Mouse (Mus musculus): ENCODE results near the gene Pde10a. TPM values are rescaled to one million over a fixed set of nuclear protein-coding genes. Genes with fewer than 3 reads are reported as not detected.

Pde10a gene
- polyA plus RNA-seq, 1 experiment from 2014 or later, result 0.88 TPM

- peaks cover 2% of the 10 kb centered on the region; the same call in 1 of the 2 replicates for H3K27me3 ChIP-seq (ENCODE audit: control insufficient read depth, insufficient read depth, low read depth, low read length)
- 68% methylated on average over 8 of the region's 8 CpGs for WGBS
- no peaks in the 10 kb centered on the region for H3K9me3 ChIP-seq (ENCODE audit: control insufficient read depth, low read length)
Observed at GRCm38 (mm10) chr17:8626421-8626820, 101.2 kb downstream of the Pde10a start.

GRCm38 (mm10) chr17:8631701-8632100 lies 106.5 kb downstream of the Pde10a start:
- H3K27me3 ChIP-seq (ENCODE audit: control insufficient read depth, insufficient read depth, low read depth, low read length), result no peaks in the 10 kb centered on the region
- no peak for ATAC-seq (ENCODE audit: low read depth)
- H3K4me3 ChIP-seq (ENCODE audit: low read length), result no peak overlapping the region
- no peak overlapping the region for H3K4me2 ChIP-seq (ENCODE audit: low read depth, low read length)
- H3K9ac ChIP-seq (ENCODE audit: low read length), result no peak overlapping the region
- no peaks in the 10 kb centered on the region for H3K4me1 ChIP-seq (replicated peaks; ENCODE audit: control insufficient read depth, insufficient read depth, low read length)
- H3K27ac ChIP-seq (ENCODE audit: low read length), result no peak overlapping the region
- WGBS, result 30% methylated on average over 1 of the region's 1 CpGs
- H3K9me3 ChIP-seq (ENCODE audit: control insufficient read depth, low read length), result no peaks in the 10 kb centered on the region
- H3K36me3 ChIP-seq (ENCODE audit: control insufficient read depth, insufficient read depth, low read length), result no peaks in the 10 kb centered on the region

More at GRCm38 (mm10) chr17:8626421-8626820, 101.2 kb downstream of the Pde10a start:
- no peaks in the 10 kb centered on the region for H3K36me3 ChIP-seq (ENCODE audit: control insufficient read depth, insufficient read depth, low read length)
- H3K4me1 ChIP-seq (replicated peaks; ENCODE audit: control insufficient read depth, insufficient read depth, low read length), result no peaks in the 10 kb centered on the region
- H3K4me2 ChIP-seq (ENCODE audit: low read depth, low read length), result no peak overlapping the region
- no peak overlapping the region for H3K9ac ChIP-seq (ENCODE audit: low read length)
- no peak overlapping the region for H3K4me3 ChIP-seq (ENCODE audit: low read length)
- H3K27ac ChIP-seq (ENCODE audit: low read length), result no peak overlapping the region
- no peak for ATAC-seq (ENCODE audit: low read depth)

GRCm38 (mm10) chr17:8633596-8633995 lies 108.4 kb downstream of the Pde10a start:
- no peak overlapping the region for H3K4me2 ChIP-seq (ENCODE audit: low read depth, low read length)
- H3K4me3 ChIP-seq (ENCODE audit: low read length), result no peak overlapping the region
- no peak for ATAC-seq (ENCODE audit: low read depth)
- no peaks in the 10 kb centered on the region for H3K27me3 ChIP-seq (ENCODE audit: control insufficient read depth, insufficient read depth, low read depth, low read length)
- H3K27ac ChIP-seq (ENCODE audit: low read length), result no peak overlapping the region
- no peak overlapping the region for H3K9ac ChIP-seq (ENCODE audit: low read length)
- no peaks in the 10 kb centered on the region for H3K36me3 ChIP-seq (ENCODE audit: control insufficient read depth, insufficient read depth, low read length)
- H3K9me3 ChIP-seq (ENCODE audit: control insufficient read depth, low read length), result no peaks in the 10 kb centered on the region
- no peaks in the 10 kb centered on the region for H3K4me1 ChIP-seq (replicated peaks; ENCODE audit: control insufficient read depth, insufficient read depth, low read length)
- WGBS, result 38% methylated on average over 8 of the region's 8 CpGs

DNA sequence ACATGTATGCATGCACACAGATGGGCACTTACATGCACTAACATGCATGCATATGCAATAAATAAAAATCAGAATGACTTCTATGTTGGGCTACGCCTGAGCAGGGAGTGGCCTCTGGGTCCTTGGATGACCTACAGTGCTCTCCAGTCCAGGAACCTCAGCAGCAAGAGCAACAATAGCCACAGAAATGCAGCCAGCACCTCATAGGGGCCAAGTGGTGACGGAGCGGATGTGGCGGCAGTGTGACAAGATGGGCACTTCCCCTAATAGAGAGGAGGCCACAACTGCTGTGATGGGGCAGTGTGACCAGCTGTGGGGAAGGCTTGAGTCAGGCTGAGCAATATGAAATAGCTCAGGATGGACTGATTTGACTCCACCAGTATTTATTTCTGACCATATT lies 109.3 kb downstream of the Pde10a start:
- H3K4me2 ChIP-seq (ENCODE audit: low read depth, low read length), result no peak overlapping the region
- no peak overlapping the region for H3K4me3 ChIP-seq (ENCODE audit: low read length)
- no peaks in the 10 kb centered on the region for H3K4me1 ChIP-seq (replicated peaks; ENCODE audit: control insufficient read depth, insufficient read depth, low read length)
- ATAC-seq (ENCODE audit: low read depth), result no peak
- WGBS, result 83% methylated on average over 4 of the region's 4 CpGs
- no peaks in the 10 kb centered on the region for H3K36me3 ChIP-seq (ENCODE audit: control insufficient read depth, insufficient read depth, low read length)
- H3K27ac ChIP-seq (ENCODE audit: low read length), result no peak overlapping the region
- H3K9me3 ChIP-seq (ENCODE audit: control insufficient read depth, low read length), result no peaks in the 10 kb centered on the region
- H3K9ac ChIP-seq (ENCODE audit: low read length), result no peak overlapping the region
- no peaks in the 10 kb centered on the region for H3K27me3 ChIP-seq (ENCODE audit: control insufficient read depth, insufficient read depth, low read depth, low read length)

- no peak overlapping the region for H3K4me3 ChIP-seq (ENCODE audit: low read length)
- 61% methylated on average over 3 of the region's 3 CpGs for WGBS
- no peaks in the 10 kb centered on the region for H3K27me3 ChIP-seq (ENCODE audit: control insufficient read depth, insufficient read depth, low read depth, low read length)
- ATAC-seq (ENCODE audit: low read depth), result no peak
- H3K4me2 ChIP-seq (ENCODE audit: low read depth, low read length), result no peak overlapping the region
- no peaks in the 10 kb centered on the region for H3K9me3 ChIP-seq (ENCODE audit: control insufficient read depth, low read length)
- no peaks in the 10 kb centered on the region for H3K4me1 ChIP-seq (replicated peaks; ENCODE audit: control insufficient read depth, insufficient read depth, low read length)
- no peak overlapping the region for H3K27ac ChIP-seq (ENCODE audit: low read length)
- no peaks in the 10 kb centered on the region for H3K36me3 ChIP-seq (ENCODE audit: control insufficient read depth, insufficient read depth, low read length)
- no peak overlapping the region for H3K9ac ChIP-seq (ENCODE audit: low read length)
Observed at GRCm38 (mm10) chr17:8636231-8636630, 111.1 kb downstream of the Pde10a start.

- H3K36me3 ChIP-seq (ENCODE audit: control insufficient read depth, insufficient read depth, low read length), result no peaks in the 10 kb centered on the region
- H3K27ac ChIP-seq (ENCODE audit: low read length), result no peak overlapping the region
- no peaks in the 10 kb centered on the region for H3K4me1 ChIP-seq (replicated peaks; ENCODE audit: control insufficient read depth, insufficient read depth, low read length)
- no peak overlapping the region for H3K4me2 ChIP-seq (ENCODE audit: low read depth, low read length)
- no peak for ATAC-seq (ENCODE audit: low read depth)
- 52% methylated on average over 11 of the region's 11 CpGs for WGBS
- no peak overlapping the region for H3K9ac ChIP-seq (ENCODE audit: low read length)
- H3K4me3 ChIP-seq (ENCODE audit: low read length), result no peak overlapping the region
- H3K9me3 ChIP-seq (ENCODE audit: control insufficient read depth, low read length), result no peaks in the 10 kb centered on the region
- no peaks in the 10 kb centered on the region for H3K27me3 ChIP-seq (ENCODE audit: control insufficient read depth, insufficient read depth, low read depth, low read length)
Observed at GRCm38 (mm10) chr17:8636691-8637090, 111.5 kb downstream of the Pde10a start.

- Histone ChIP-seq H3K9me3 (ENCODE audit: control insufficient read depth, low read length) (no peaks in the 10 kb centered on the region), H3K4me3 (ENCODE audit: low read length) (no peak overlapping the region), H3K4me1 (replicated peaks; ENCODE audit: control insufficient read depth, insufficient read depth, low read length) (no peaks in the 10 kb centered on the region), H3K4me2 (ENCODE audit: low read depth, low read length) (no peak overlapping the region), H3K9ac (ENCODE audit: low read length) (no peak overlapping the region), H3K36me3 (ENCODE audit: control insufficient read depth, insufficient read depth, low read length) (no peaks in the 10 kb centered on the region), H3K27ac (ENCODE audit: low read length) (no peak overlapping the region), H3K27me3 (ENCODE audit: control insufficient read depth, insufficient read depth, low read depth, low read length) (no peaks in the 10 kb centered on the region)
- ATAC-seq (ENCODE audit: low read depth), result no peak
- WGBS, result 48% methylated on average over 4 of the region's 4 CpGs
Observed at GRCm38 (mm10) chr17:8637181-8637580, 112.0 kb downstream of the Pde10a start.

DNA sequence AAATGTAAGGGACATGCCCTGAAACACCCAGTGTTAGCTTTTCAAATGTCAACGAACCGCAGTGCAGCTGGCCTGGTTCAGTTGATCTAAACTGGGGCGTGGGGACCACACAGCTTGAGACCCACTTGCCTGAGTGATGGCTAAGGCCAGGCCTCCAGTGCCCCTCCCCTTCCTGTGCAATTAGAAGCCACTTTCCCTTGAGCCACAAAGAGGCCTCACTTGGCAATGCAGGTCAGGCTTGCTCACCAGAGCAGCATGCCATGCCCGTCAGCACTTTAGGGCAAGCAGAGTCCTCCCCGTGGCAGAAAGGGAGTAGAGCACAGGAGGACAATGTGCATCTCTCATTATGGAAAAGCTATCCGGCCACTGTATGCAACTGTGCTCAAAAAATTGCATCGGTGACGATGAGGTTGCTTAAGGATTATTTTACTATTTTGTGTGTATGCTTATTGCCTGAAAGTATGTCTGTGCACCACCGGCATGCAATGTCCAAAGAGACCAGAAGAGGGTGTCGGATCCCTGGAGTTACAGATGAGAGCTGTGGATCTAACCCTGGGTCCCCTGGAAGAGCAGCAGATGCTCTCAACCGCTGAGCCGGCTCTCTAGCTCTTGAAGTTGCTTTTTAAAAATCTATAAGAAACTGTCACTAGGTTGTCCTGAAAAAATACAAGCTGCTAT lies 114.7 kb downstream of the Pde10a start:
- H3K9ac ChIP-seq (ENCODE audit: low read length), result no peak overlapping the region
- no peaks in the 10 kb centered on the region for H3K27me3 ChIP-seq (ENCODE audit: control insufficient read depth, insufficient read depth, low read depth, low read length)
- ATAC-seq (ENCODE audit: low read depth), result no peak
- 73% methylated on average over 12 of the region's 12 CpGs for WGBS
- no peaks in the 10 kb centered on the region for H3K9me3 ChIP-seq (ENCODE audit: control insufficient read depth, low read length)
- H3K27ac ChIP-seq (ENCODE audit: low read length), result no peak overlapping the region
- H3K36me3 ChIP-seq (ENCODE audit: control insufficient read depth, insufficient read depth, low read length), result no peaks in the 10 kb centered on the region
- H3K4me3 ChIP-seq (ENCODE audit: low read length), result no peak overlapping the region
- no peak overlapping the region for H3K4me2 ChIP-seq (ENCODE audit: low read depth, low read length)
- H3K4me1 ChIP-seq (replicated peaks; ENCODE audit: control insufficient read depth, insufficient read depth, low read length), result no peaks in the 10 kb centered on the region

DNA sequence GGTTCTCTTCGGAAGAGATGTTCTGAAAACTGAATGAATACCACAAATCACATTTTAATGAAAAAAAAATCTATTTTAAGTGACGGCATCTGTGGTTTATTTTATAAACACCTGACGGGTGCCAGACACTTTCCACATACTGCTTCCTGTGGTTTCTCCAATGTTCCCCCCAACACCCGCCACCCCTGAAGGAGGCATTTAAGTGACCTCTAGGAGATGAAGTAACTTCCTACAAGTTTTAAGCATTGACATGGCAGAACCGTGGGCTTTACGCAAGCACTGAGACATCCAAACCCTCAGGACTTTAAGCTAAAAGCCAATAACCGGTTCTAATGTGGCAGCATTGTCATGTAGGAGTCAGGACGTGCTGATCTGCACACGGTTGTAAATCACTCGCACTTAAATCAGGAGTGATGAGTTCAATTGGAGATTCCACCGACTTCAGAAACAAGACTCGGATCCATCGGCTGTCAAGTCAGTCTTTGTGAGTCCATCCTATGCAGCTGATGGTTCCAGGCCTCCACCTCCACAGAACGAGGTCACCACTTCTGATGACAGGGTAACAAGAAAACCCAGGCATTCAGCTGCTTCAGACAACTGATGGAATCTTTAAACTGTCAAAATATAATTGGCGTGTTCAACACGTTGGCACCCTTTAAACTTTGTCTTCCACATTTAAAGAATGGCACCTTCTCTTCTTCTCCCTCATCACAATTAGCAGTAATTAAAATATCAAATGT lies 115.7 kb downstream of the Pde10a start:
- Histone ChIP-seq H3K4me1 (replicated peaks; ENCODE audit: control insufficient read depth, insufficient read depth, low read length) (no peaks in the 10 kb centered on the region), H3K36me3 (ENCODE audit: control insufficient read depth, insufficient read depth, low read length) (no peaks in the 10 kb centered on the region), H3K27ac (ENCODE audit: low read length) (no peak overlapping the region), H3K9me3 (ENCODE audit: control insufficient read depth, low read length) (no peaks in the 10 kb centered on the region), H3K9ac (ENCODE audit: low read length) (no peak overlapping the region), H3K27me3 (ENCODE audit: control insufficient read depth, insufficient read depth, low read depth, low read length) (no peaks in the 10 kb centered on the region), H3K4me3 (ENCODE audit: low read length) (no peak overlapping the region), H3K4me2 (ENCODE audit: low read depth, low read length) (no peak overlapping the region)
- 74% methylated on average over 16 of the region's 16 CpGs for whole genome bisulfite sequencing
- ATAC-seq (ENCODE audit: low read depth), result no peak

All from lung, embryonic 16.5 days (tissue).